Mouse (Mus musculus) MEL (cell line): ENCODE measurements around the gene 1700020D05Rik.

Experiments
- CTCF ChIP-seq, 3 experiments: IDR thresholded peaks in 2 of 3; conservative IDR thresholded peaks in 1 of 3; 2 replicates each; pipeline ENCODE4 v1.5.1; 2011 to 2012; ENCODE audit warnings: low read length in 3 of 3, low read depth in 2 of 3, mild to moderate bottlenecking in 2 of 3, improper control_type of control experiment in 1 of 3, inconsistent platforms in 1 of 3, mixed read lengths in 1 of 3, moderate library complexity in 1 of 3; ENCODE audit not compliant: control insufficient read depth in 1 of 3, insufficient read depth in 1 of 3, poor library complexity in 1 of 3, severe bottlenecking in 1 of 3
- GATA1 ChIP-seq: IDR thresholded peaks from 2 replicates; pipeline ENCODE4 v1.6.1; 2011; ENCODE audit warnings: low read depth, low read length, improper control_type of control experiment
- MAZ ChIP-seq: IDR thresholded peaks from 2 replicates; pipeline ENCODE4 v1.6.1; 2012; ENCODE audit warnings: low read depth, mild to moderate bottlenecking, inconsistent platforms, low read length, improper control_type of control experiment
- MXI1 ChIP-seq: IDR thresholded peaks from 2 replicates; pipeline ENCODE4 v1.6.1; 2011; ENCODE audit warnings: mild to moderate bottlenecking, low read depth, low read length, improper control_type of control experiment
- POLR2AphosphoS2 ChIP-seq: IDR thresholded peaks from 2 replicates; pipeline ENCODE4 v1.6.1; 2011; ENCODE audit warnings: low read length, improper control_type of control experiment
- POLR2AphosphoS5 ChIP-seq: IDR thresholded peaks from 2 replicates; pipeline ENCODE4 v1.6.1; 2012; ENCODE audit warnings: low read depth, borderline replicate concordance, mild to moderate bottlenecking, inconsistent platforms, low read length, moderate library complexity, mixed read lengths
- TCF12 ChIP-seq: IDR thresholded peaks from 2 replicates; pipeline ENCODE4 v1.6.1; 2014; ENCODE audit warnings: low read depth, mild to moderate bottlenecking, inconsistent platforms, low read length, improper control_type of control experiment, moderate library complexity

- TF ChIP-seq CTCF (IDR thresholded peaks at IDR 0.05 in 2 of 3, conservative IDR thresholded peaks at IDR 0.05 in 1 of 3; ENCODE audit: control insufficient read depth in 1 of 3, insufficient read depth in 1 of 3, low read depth in 2 of 3, low read length in 3 of 3, poor library complexity in 1 of 3, severe bottlenecking in 1 of 3) = no peak
- TF ChIP-seq MXI1 = no peak
- no peak for TF ChIP-seq POLR2AphosphoS2
- TF ChIP-seq TCF12 = no peak
- TF ChIP-seq POLR2AphosphoS5 = no peak
- TF ChIP-seq GATA1 = no peak
- no peak for TF ChIP-seq MAZ
Observed at GRCm38 (mm10) chr19:5465037-5465436, 38.5 kb downstream of the 1700020D05Rik start.
